Mouse (Mus musculus): ENCODE results near the gene Kdm6b. TPM values are rescaled to one million over a fixed set of nuclear protein-coding genes. Genes with fewer than 3 reads are reported as not detected.

Gene Kdm6b
- total and polyA plus RNA-seq, 3 experiments = 0.66 to 7.2 (median 5.7) TPM

DNA sequence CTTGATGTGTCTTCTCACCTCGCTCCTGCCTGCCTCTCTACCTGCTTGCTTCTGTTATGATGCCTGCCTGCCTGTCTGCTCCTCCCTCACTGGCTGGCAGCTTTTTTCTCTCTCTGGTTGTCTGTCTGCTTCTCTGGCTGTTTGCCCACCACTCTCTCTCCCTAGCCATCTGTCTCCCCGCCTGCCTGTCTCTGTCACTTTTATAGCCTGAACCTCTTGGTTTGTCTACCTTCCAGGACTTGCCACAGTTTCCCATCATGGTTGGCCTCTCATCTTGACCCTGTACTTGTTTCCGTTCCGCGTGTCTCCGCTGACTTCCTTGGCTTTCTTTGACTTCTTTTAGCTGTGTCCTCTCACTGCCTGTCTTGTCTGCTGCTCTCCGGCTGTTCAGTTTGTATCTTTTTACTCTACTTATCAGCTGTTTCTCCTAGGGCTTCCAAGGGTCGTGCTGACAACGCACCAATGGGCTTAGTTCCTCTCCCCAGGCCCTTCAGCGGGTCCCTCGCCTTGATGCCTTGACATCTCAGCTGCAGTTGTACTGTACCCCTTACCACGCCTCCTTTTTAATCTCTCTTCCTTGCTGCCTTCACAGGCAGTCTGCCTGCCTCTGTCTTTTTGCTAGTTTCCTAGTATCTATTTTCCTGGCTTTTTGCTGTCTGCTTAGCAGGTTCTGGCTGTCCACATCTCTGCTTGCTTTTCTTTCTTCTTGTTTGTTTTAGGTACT is 41.3 kb downstream of the Kdm6b start:
- H3K9ac ChIP-seq (ENCODE audit: insufficient read depth, low read depth) = no peak overlapping the region
- no peak overlapping the region for H3K4me2 ChIP-seq (ENCODE audit: insufficient read depth, low read depth, poor library complexity, severe bottlenecking)
- DNase-seq (ENCODE audit: extremely low read depth) = no peak
- TF ChIP-seq POLR2A (IDR thresholded peaks at IDR 0.05; ENCODE audit: low read depth, low read length) = no peak
- no peak for TF ChIP-seq NRF1 (IDR thresholded peaks at IDR 0.05; ENCODE audit: low read depth, low read length)
- TF ChIP-seq PAX5 (IDR thresholded peaks at IDR 0.05; ENCODE audit: low read length) = no peak
- TF ChIP-seq ZMIZ1 (IDR thresholded peaks at IDR 0.05; ENCODE audit: low read depth, low read length) = no peak
- no peak for TF ChIP-seq MYC (IDR thresholded peaks at IDR 0.05; ENCODE audit: low read depth, low read length)
- TF ChIP-seq MAX (IDR thresholded peaks at IDR 0.05; ENCODE audit: low read length) = no peak
- no peak for TF ChIP-seq UBTF (IDR thresholded peaks at IDR 0.05; ENCODE audit: low read depth, low read length)
- TF ChIP-seq BHLHE40 (IDR thresholded peaks at IDR 0.05; ENCODE audit: low read depth, low read length) = no peak
- TF ChIP-seq ZNF384 (IDR thresholded peaks at IDR 0.05; ENCODE audit: low read depth, low read length) = no peak
- TF ChIP-seq MEF2A (IDR thresholded peaks at IDR 0.05; ENCODE audit: borderline replicate concordance, low read depth, low read length) = no peak
- no peak for TF ChIP-seq KAT2A (IDR thresholded peaks at IDR 0.05; ENCODE audit: insufficient replicate concordance, low read length)
- no peak for TF ChIP-seq RCOR1 (conservative IDR thresholded peaks at IDR 0.05; ENCODE audit: low read depth, low read length)
- no peak for TF ChIP-seq JUND (conservative IDR thresholded peaks at IDR 0.05; ENCODE audit: low read depth, low read length)
- TF ChIP-seq USF1 (IDR thresholded peaks at IDR 0.05; ENCODE audit: low read depth, low read length) = no peak
- TF ChIP-seq TCF12 (IDR thresholded peaks at IDR 0.05; ENCODE audit: low read depth, low read length) = no peak
- TF ChIP-seq SMC3 (IDR thresholded peaks at IDR 0.05; ENCODE audit: low read depth, low read length) = no peak
- no peak for TF ChIP-seq EP300 (IDR thresholded peaks at IDR 0.05; ENCODE audit: low read length)
- no peak for TF ChIP-seq MXI1 (IDR thresholded peaks at IDR 0.05; ENCODE audit: low read depth, low read length)
- TF ChIP-seq MAFK (IDR thresholded peaks at IDR 0.05; ENCODE audit: insufficient replicate concordance, low read length) = no peak
- TF ChIP-seq NELFE (IDR thresholded peaks at IDR 0.05; ENCODE audit: low read depth, low read length) = no peak
- H3K27ac ChIP-seq (ENCODE audit: insufficient read depth, low read depth) = no peak overlapping the region
- peaks cover 3% of the 10 kb centered on the region; the same call in 1 of the 2 replicates for H3K79me2 ChIP-seq (replicated peaks; ENCODE audit: control insufficient read depth, extremely low read depth, insufficient read depth, poor library complexity, severe bottlenecking)
- peaks cover 4 to 23% of the 10 kb centered on the region in 2 experiments for H3K4me1 ChIP-seq (ENCODE audit: control insufficient read depth in 1 of 2, insufficient read depth in 2 of 2)
- dilution Hi-C loops (cut with MboI; ENCODE audit: extremely low pct_ligation_motif_present, extremely low pct_unique_long_range_greater_than_20kb, low sequenced_read_pairs) = no loop called here
- H3K27me3 ChIP-seq (replicated peaks) = no peaks in the 10 kb centered on the region
- no peaks in the 10 kb centered on the region for H3K9me3 ChIP-seq (replicated peaks; ENCODE audit: low read length)
- H3K36me3 ChIP-seq (replicated peaks in 1 of 2; ENCODE audit: control insufficient read depth in 1 of 2, insufficient read depth in 1 of 2, low read length in 1 of 2) = peaks cover 7 to 39% of the 10 kb centered on the region in 2 experiments
- no peak overlapping the region for H3K4me3 ChIP-seq (replicated peaks in 1 of 3; ENCODE audit: low read depth in 2 of 3, low read length in 2 of 3, poor library complexity in 1 of 3)
- in situ Hi-C loops (cut with MboI; ENCODE audit: low pct_ligation_motif_present, low pct_unique_long_range_greater_than_20kb, low sequenced_read_pairs) = no loop called here

DNA sequence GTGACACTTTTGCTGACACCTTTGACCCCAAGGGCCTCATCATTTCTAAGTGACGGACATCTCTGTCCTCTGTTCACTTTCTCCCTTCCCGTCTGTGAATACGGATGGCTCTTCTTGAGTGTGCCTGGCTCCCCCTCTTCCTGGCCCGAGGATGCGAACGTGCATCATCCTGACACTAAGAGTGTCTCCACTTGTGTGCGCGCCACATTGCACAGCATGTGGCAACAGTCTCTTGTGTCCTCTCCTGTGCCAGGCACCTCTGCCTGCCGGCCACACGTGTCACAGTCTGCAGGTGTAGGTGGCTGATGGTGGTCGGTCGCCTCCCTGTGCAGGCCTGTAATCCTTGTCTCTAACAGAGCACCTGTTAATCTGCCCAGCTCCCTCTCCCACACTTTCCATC is 41.9 kb downstream of the Kdm6b start:
- Histone ChIP-seq H3K4me1 (ENCODE audit: control insufficient read depth in 1 of 2, insufficient read depth in 2 of 2) (peaks cover 4 to 23% of the 10 kb centered on the region in 2 experiments), H3K4me3 (replicated peaks in 1 of 3; ENCODE audit: low read depth in 2 of 3, low read length in 2 of 3, poor library complexity in 1 of 3) (no peak overlapping the region), H3K9me3 (replicated peaks; ENCODE audit: low read length) (no peaks in the 10 kb centered on the region), H3K79me2 (replicated peaks; ENCODE audit: control insufficient read depth, extremely low read depth, insufficient read depth, poor library complexity, severe bottlenecking) (peaks cover 3% of the 10 kb centered on the region; the same call in 1 of the 2 replicates), H3K36me3 (replicated peaks in 1 of 2; ENCODE audit: control insufficient read depth in 1 of 2, insufficient read depth in 1 of 2, low read length in 1 of 2) (peaks cover 7 to 38% of the 10 kb centered on the region in 2 experiments), H3K9ac (ENCODE audit: insufficient read depth, low read depth) (no peak overlapping the region), H3K4me2 (ENCODE audit: insufficient read depth, low read depth, poor library complexity, severe bottlenecking) (no peak overlapping the region), H3K27me3 (replicated peaks) (no peaks in the 10 kb centered on the region), H3K27ac (ENCODE audit: insufficient read depth, low read depth) (no peak overlapping the region)
- dilution Hi-C loops (cut with MboI; ENCODE audit: extremely low pct_ligation_motif_present, extremely low pct_unique_long_range_greater_than_20kb, low sequenced_read_pairs) (no loop called here), in situ Hi-C loops (cut with MboI; ENCODE audit: low pct_ligation_motif_present, low pct_unique_long_range_greater_than_20kb, low sequenced_read_pairs) (no loop called here)
- no peak for DNase-seq (ENCODE audit: extremely low read depth)
- TF ChIP-seq MAFK (IDR thresholded peaks at IDR 0.05; ENCODE audit: insufficient replicate concordance, low read length) (no peak), E2F4 (IDR thresholded peaks at IDR 0.05; ENCODE audit: insufficient replicate concordance, low read depth, low read length) (no peak), RAD21 (IDR thresholded peaks at IDR 0.05; ENCODE audit: low read depth, low read length) (no peak), ZNF384 (IDR thresholded peaks at IDR 0.05; ENCODE audit: low read depth, low read length) (no peak), MEF2A (IDR thresholded peaks at IDR 0.05; ENCODE audit: borderline replicate concordance, low read depth, low read length) (no peak), CHD1 (IDR thresholded peaks at IDR 0.05; ENCODE audit: low read depth, low read length) (no peak), KAT2A (IDR thresholded peaks at IDR 0.05; ENCODE audit: insufficient replicate concordance, low read length) (no peak), MYC (IDR thresholded peaks at IDR 0.05; ENCODE audit: low read depth, low read length) (no peak), USF1 (IDR thresholded peaks at IDR 0.05; ENCODE audit: low read depth, low read length) (no peak), JUN (IDR thresholded peaks at IDR 0.05; ENCODE audit: insufficient read depth, low read depth, low read length) (no peak), IRF4 (IDR thresholded peaks at IDR 0.05; ENCODE audit: low read depth, low read length) (no peak), MAX (IDR thresholded peaks at IDR 0.05; ENCODE audit: low read length) (no peak), ZMIZ1 (IDR thresholded peaks at IDR 0.05; ENCODE audit: low read depth, low read length) (no peak), ETS1 (conservative IDR thresholded peaks at IDR 0.05; ENCODE audit: low read depth, low read length) (no peak), NELFE (IDR thresholded peaks at IDR 0.05; ENCODE audit: low read depth, low read length) (no peak), TCF12 (IDR thresholded peaks at IDR 0.05; ENCODE audit: low read depth, low read length) (no peak), ZKSCAN1 (IDR thresholded peaks at IDR 0.05; ENCODE audit: borderline replicate concordance, low read depth, low read length) (no peak)
